Comparison of ENCODE assay signal across 8 mouse cellular contexts in the genomic region with DNA sequence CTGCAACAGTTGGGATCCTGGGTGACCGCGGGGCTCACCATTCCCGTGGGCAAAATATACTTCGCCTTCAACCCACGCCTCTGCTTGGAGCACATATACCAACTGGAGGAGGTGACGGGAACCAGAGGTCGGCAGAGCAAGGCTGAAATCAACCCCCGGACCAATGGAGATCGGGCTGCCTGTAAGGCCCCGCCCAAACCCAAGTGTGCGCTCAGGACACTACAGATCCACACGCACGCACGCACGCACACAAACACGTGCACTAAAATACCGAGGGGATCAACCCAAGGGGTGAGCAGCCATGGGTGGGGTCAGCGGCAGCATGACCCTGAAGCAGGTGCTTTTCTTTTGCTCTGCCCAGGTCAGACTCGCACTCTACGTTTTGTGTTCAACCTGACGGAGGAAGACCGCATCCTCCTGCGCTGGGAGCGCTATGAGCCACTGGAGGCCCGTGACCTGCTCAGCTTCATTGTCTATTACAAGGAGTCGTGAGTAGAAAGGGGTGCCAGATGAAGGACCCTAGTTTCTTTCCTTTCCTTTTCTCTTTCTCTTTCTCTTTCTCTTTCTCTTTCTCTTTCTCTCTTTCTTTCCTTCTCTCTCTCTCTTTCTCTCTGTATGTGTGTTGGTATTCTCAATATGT. TPM values are rescaled to one million over a fixed set of nuclear protein-coding genes. Genes with fewer than 3 reads are reported as not detected.
DNase-seq lines count a peak whose midpoint lies in the region; ATAC-seq lines count a peak whose summit lies in the region.

No protein-coding gene starts in this region.

- H3K9me3 ChIP-seq in liver, embryonic 11.5 days (ENCODE audit: control insufficient read depth, low read length) = no peaks in the 10 kb centered on the region
- H3K9me3 ChIP-seq in stomach, embryonic 16.5 days (replicated peaks; ENCODE audit: control insufficient read depth, low read length) = no peaks in the 10 kb centered on the region

- peak overlapping the region; percentile 18; the same call in 1 of the 2 replicates for H3K4me3 ChIP-seq in liver, embryonic 11.5 days (ENCODE audit: low read depth, low read length)
- H3K4me3 ChIP-seq in stomach, embryonic 16.5 days (replicated peaks; ENCODE audit: low read length) = peak overlapping the region; percentile 36

- H3K4me2 ChIP-seq in liver, embryonic 11.5 days = peak overlapping the region; percentile 61
- H3K4me2 ChIP-seq in stomach, embryonic 16.5 days (ENCODE audit: low read depth, low read length) = peak overlapping the region; percentile 56

- peaks cover 94% of the 10 kb centered on the region for H3K27me3 ChIP-seq in liver, embryonic 11.5 days (replicated peaks; ENCODE audit: control insufficient read depth, insufficient read depth, low read length)
- H3K27me3 ChIP-seq in stomach, embryonic 16.5 days (ENCODE audit: control insufficient read depth, insufficient read depth, low read length) = peaks cover 57% of the 10 kb centered on the region

- H3K4me1 ChIP-seq in liver, embryonic 11.5 days (replicated peaks; ENCODE audit: control insufficient read depth, insufficient read depth, low read length) = 0 out of 2 replicates have a peak, but pooled peaks cover 2% of the 10 kb centered on the region
- H3K4me1 ChIP-seq in stomach, embryonic 16.5 days (ENCODE audit: control insufficient read depth, insufficient read depth, low read length) = 0 out of 2 replicates have a peak, but pooled peaks cover 3% of the 10 kb centered on the region

- no peak overlapping the region for H3K9ac ChIP-seq in liver, embryonic 11.5 days (ENCODE audit: low read depth, low read length)
- H3K9ac ChIP-seq in stomach, embryonic 16.5 days (ENCODE audit: low read length) = no peak overlapping the region

- H3K36me3 ChIP-seq in liver, embryonic 11.5 days (ENCODE audit: control insufficient read depth, insufficient read depth, low read length) = no peaks in the 10 kb centered on the region
- H3K36me3 ChIP-seq in stomach, embryonic 16.5 days (ENCODE audit: control insufficient read depth, insufficient read depth, low read length) = no peaks in the 10 kb centered on the region

- ATAC-seq in liver, embryonic 11.5 days (replicated peaks; ENCODE audit: low FRiP score) = no peak
- ATAC-seq in stomach, embryonic 16.5 days (ENCODE audit: insufficient read depth, low FRiP score) = no peak

- 4% methylated on average over 26 of the region's 26 CpGs for WGBS in liver, embryonic 11.5 days
- WGBS in stomach, embryonic 16.5 days = 5% methylated on average over 26 of the region's 26 CpGs

- H3K27ac ChIP-seq in liver, embryonic 11.5 days (ENCODE audit: low read depth, low read length) = no peak overlapping the region
- H3K27ac ChIP-seq in stomach, embryonic 16.5 days (ENCODE audit: low read length) = no peak overlapping the region

- intact Hi-C loops in gastrocnemius, postnatal 36 days (cut with DNase I) = no loop called here

- DNase-seq in adrenal gland, adult (ENCODE audit: inconsistent age in 2 of 2, low spot score in 1 of 2) = peak; percentile 28 to 63
- no peak for DNase-seq in adrenal gland, postnatal 10 days
- DNase-seq in thymus, postnatal 4 days = peak; percentile 30
- DNase-seq in thymus, postnatal 14 days = no peak
- no peak for DNase-seq in liver, embryonic 11.5 days (ENCODE audit: low spot score)
- no peak for DNase-seq in testis, postnatal 14 days (ENCODE audit: low spot score)
- no peak for DNase-seq in gastrocnemius, postnatal 36 days

RNA-seq across cellular contexts. Expression of gene Insrr, which starts 7.4 kb away (rescaled TPM):
- total RNA-seq in adrenal gland, postnatal 10 days (2021) = 1 to 10 TPM in 1 of 2 experiments, under 1 TPM in 1; 0.99 to 2.7 TPM
- 0.05 and 0.06 TPM in 2 replicates for polyA plus RNA-seq in liver, embryonic 11.5 days (2014; fragmentation: Nextera tagmentation; extraction: Ambion mirVana)
- polyA plus RNA-seq in stomach, embryonic 16.5 days (2015; fragmentation: Nextera tagmentation; extraction: Ambion mirVana) = 0.41 and 0.50 TPM in 2 replicates
- not detected for total RNA-seq in gastrocnemius, postnatal 36 days (2021)

RNA-seq across cellular contexts. Expression of gene Ntrk1, which starts 9.2 kb away (rescaled TPM):
- 10 to 100 TPM; 11.6 to 23.6 TPM for total RNA-seq in adrenal gland, postnatal 10 days (2021)
- 0.62 and 1.1 TPM in 2 replicates for polyA plus RNA-seq in liver, embryonic 11.5 days (2014; fragmentation: Nextera tagmentation; extraction: Ambion mirVana)
- 1.4 and 2.0 TPM in 2 replicates for polyA plus RNA-seq in stomach, embryonic 16.5 days (2015; fragmentation: Nextera tagmentation; extraction: Ambion mirVana)
- total RNA-seq in gastrocnemius, postnatal 36 days (2021) = not detected

RNA-seq across cellular contexts. Expression of gene Pear1, which starts 19.9 kb away (rescaled TPM):
- 10 to 100 TPM; 29.7 to 30.9 TPM for total RNA-seq in adrenal gland, postnatal 10 days (2021)
- polyA plus RNA-seq in liver, embryonic 11.5 days (2014; fragmentation: Nextera tagmentation; extraction: Ambion mirVana) = 15.5 and 18.4 TPM in 2 replicates
- polyA plus RNA-seq in stomach, embryonic 16.5 days (2015; fragmentation: Nextera tagmentation; extraction: Ambion mirVana) = 22.6 and 25.5 TPM in 2 replicates
- total RNA-seq in gastrocnemius, postnatal 36 days (2021) = 1 to 10 TPM; 4.8 to 8.3 TPM

RNA-seq across cellular contexts. Expression of gene Sh2d2a, which starts 42.4 kb away (rescaled TPM):
- total RNA-seq in adrenal gland, postnatal 10 days (2021) = 1 to 10 TPM in 1 of 2 experiments, under 1 TPM in 1; 0.61 to 1.1 TPM
- polyA plus RNA-seq in liver, embryonic 11.5 days (2014; fragmentation: Nextera tagmentation; extraction: Ambion mirVana) = 0.13 and 0.15 TPM in 2 replicates
- 0.16 and 0.26 TPM in 2 replicates for polyA plus RNA-seq in stomach, embryonic 16.5 days (2015; fragmentation: Nextera tagmentation; extraction: Ambion mirVana)
- total RNA-seq in gastrocnemius, postnatal 36 days (2021) = under 1 TPM in 1 of 2 experiments, not detected in 1; 0.13 TPM

RNA-seq across cellular contexts. Expression of gene Lrrc71, which starts 55.7 kb away (rescaled TPM):
- under 1 TPM; 0.24 to 0.58 TPM for total RNA-seq in adrenal gland, postnatal 10 days (2021)
- 0.23 TPM in 1 of 2 replicates, not detected in the other for polyA plus RNA-seq in liver, embryonic 11.5 days (2014; fragmentation: Nextera tagmentation; extraction: Ambion mirVana)
- 0.63 and 1.0 TPM in 2 replicates for polyA plus RNA-seq in stomach, embryonic 16.5 days (2015; fragmentation: Nextera tagmentation; extraction: Ambion mirVana)
- total RNA-seq in gastrocnemius, postnatal 36 days (2021) = under 1 TPM; 0.20 to 0.49 TPM

Comparison
In these comparisons a context has a peak if more than half of its experiments do, and no peak if none do; other contexts are left out.
1. DNase-seq: peak in adrenal gland, adult (2 of 2) and thymus, postnatal 4 days (single experiment); none in adrenal gland, postnatal 10 days (single experiment), thymus, postnatal 14 days (single experiment), liver, embryonic 11.5 days (single experiment), testis, postnatal 14 days (single experiment) and gastrocnemius, postnatal 36 days (0 of 2).
2. RNA of gene Ntrk1, which starts 9.2 kb away (total RNA-seq): 11.6 to 23.6 TPM in adrenal gland, postnatal 10 days; not detected in gastrocnemius, postnatal 36 days; every median in the first group is over 10 times any median in the second.